Mouse (Mus musculus) midbrain, embryonic 16.5 days (tissue): Measurements from ENCODE around the gene Etv2. TPM values are rescaled to one million over a fixed set of nuclear protein-coding genes. Genes with fewer than 3 reads are reported as not detected.

Experiments
- ATAC-seq: fragments of 200-750 bp; cut with Nextera tagmentation; 2 replicates; pipeline ENCODE4 v1.8.0; 2017; ENCODE audit warnings: moderate TSS enrichment
- H3K27ac ChIP-seq: fragments of 300-500 bp; sonication (generic); 2 replicates; pipeline ENCODE4 v1.5.1; 2014; ENCODE audit warnings: mild to moderate bottlenecking, low read length, mixed read lengths
- H3K27me3 ChIP-seq: fragments of 300-500 bp; sonication (generic); 2 replicates; pipeline ENCODE4 v1.6.1; 2014; ENCODE audit warnings: low read depth, low read length, mixed read lengths; ENCODE audit not compliant: control insufficient read depth, insufficient read depth
- H3K36me3 ChIP-seq: fragments of 300-500 bp; sonication (generic); 2 replicates; pipeline ENCODE4 v1.6.1; 2014; ENCODE audit warnings: mild to moderate bottlenecking, low read length, moderate library complexity, mixed read lengths; ENCODE audit not compliant: control insufficient read depth, insufficient read depth
- H3K4me1 ChIP-seq: fragments of 300-500 bp; sonication (generic); 2 replicates; pipeline ENCODE4 v1.6.1; 2014; ENCODE audit warnings: mild to moderate bottlenecking, low read length, mixed read lengths; ENCODE audit not compliant: control insufficient read depth, insufficient read depth
- H3K4me2 ChIP-seq: fragments of 300-500 bp; sonication (generic); 2 replicates; pipeline ENCODE4 v1.6.1; 2014; ENCODE audit warnings: mild to moderate bottlenecking, low read length, mixed read lengths
- H3K4me3 ChIP-seq: fragments of 300-500 bp; sonication (generic); 2 replicates; pipeline ENCODE4 v1.5.1; 2014; ENCODE audit warnings: low read depth, mild to moderate bottlenecking, low read length, moderate library complexity, mixed read lengths
- H3K9ac ChIP-seq: fragments of 300-500 bp; sonication (generic); 2 replicates; pipeline ENCODE4 v1.6.1; 2014; ENCODE audit warnings: low read depth, low read length, mixed read lengths
- H3K9me3 ChIP-seq: fragments of 300-500 bp; sonication (generic); replicated peaks from 2 replicates; pipeline ENCODE4 v1.6.1; 2014; ENCODE audit warnings: mild to moderate bottlenecking, low read length, mixed read lengths; ENCODE audit not compliant: control insufficient read depth, poor library complexity, severe bottlenecking
- WGBS: fragments of 180-500 bp; shearing (Covaris S2); extraction: QIAGEN DNeasy Blood & Tissue Kit; methylation state at CpG from one replicate; pipeline ENCODE4 v1.1.7; 2014; 5-methylcytosine and 5-hydroxymethylcytosine counted together
- polyA plus RNA-seq: library from polyadenylated mRNA; unstranded; fragments of >200 nt; fragmentation: Nextera tagmentation; extraction: Ambion mirVana; gene quantifications from 2 replicates; pipeline ENCODE4 v1.2.1, GENCODE M21; 2015

Etv2 gene
- polyA plus RNA-seq, 1 experiment from 2014 or later = not detected

- H3K27ac ChIP-seq = no peak overlapping the region
- no peak overlapping the region for H3K9ac ChIP-seq
- ATAC-seq = no peak
- no peak overlapping the region for H3K4me3 ChIP-seq
- WGBS = 88% methylated on average over 3 of the region's 3 CpGs
- H3K4me2 ChIP-seq = no peak overlapping the region
- H3K4me1 ChIP-seq = no peaks in the 10 kb centered on the region
- no peaks in the 10 kb centered on the region for H3K9me3 ChIP-seq
- H3K27me3 ChIP-seq = no peaks in the 10 kb centered on the region
- peaks cover 27% of the 10 kb centered on the region for H3K36me3 ChIP-seq
Measured at GRCm38 (mm10) chr7:30619202-30619601, 16.4 kb downstream of the Etv2 start.

- 95% methylated on average over 9 of the region's 9 CpGs for WGBS
- Histone ChIP-seq H3K36me3 (peaks cover 26% of the 10 kb centered on the region), H3K4me3 (no peak overlapping the region), H3K9ac (no peak overlapping the region), H3K27ac (no peak overlapping the region), H3K9me3 (no peaks in the 10 kb centered on the region), H3K27me3 (no peaks in the 10 kb centered on the region), H3K4me2 (no peak overlapping the region), H3K4me1 (no peaks in the 10 kb centered on the region)
- ATAC-seq = no peak
Measured at GRCm38 (mm10) chr7:30618658-30619057, 17.0 kb downstream of the Etv2 start.

- H3K27ac ChIP-seq = no peak overlapping the region
- no peaks in the 10 kb centered on the region for H3K27me3 ChIP-seq
- no peak; the same call in 1 of the 2 replicates for ATAC-seq
- WGBS = 66% methylated on average over 5 of the region's 5 CpGs
- no peaks in the 10 kb centered on the region for H3K4me1 ChIP-seq
- no peak overlapping the region for H3K9ac ChIP-seq
- no peak overlapping the region for H3K4me3 ChIP-seq
- peaks cover 21% of the 10 kb centered on the region for H3K36me3 ChIP-seq
- no peaks in the 10 kb centered on the region for H3K9me3 ChIP-seq
- no peak overlapping the region for H3K4me2 ChIP-seq
Measured at GRCm38 (mm10) chr7:30615049-30615760, 20.4 kb downstream of the Etv2 start.

GRCm38 (mm10) chr7:30614454-30614853, 21.2 kb downstream of the Etv2 start:
- H3K27me3 ChIP-seq = no peaks in the 10 kb centered on the region
- peaks cover 21% of the 10 kb centered on the region for H3K36me3 ChIP-seq
- H3K9ac ChIP-seq = no peak overlapping the region
- WGBS = 81% methylated on average over 2 of the region's 2 CpGs
- H3K9me3 ChIP-seq = no peaks in the 10 kb centered on the region
- no peak overlapping the region for H3K4me3 ChIP-seq
- H3K4me1 ChIP-seq = no peaks in the 10 kb centered on the region
- no peak for ATAC-seq
- no peak overlapping the region for H3K27ac ChIP-seq
- H3K4me2 ChIP-seq = no peak overlapping the region

GRCm38 (mm10) chr7:30613529-30614112, 22.0 kb downstream of the Etv2 start:
- no peaks in the 10 kb centered on the region for H3K9me3 ChIP-seq
- no peak overlapping the region for H3K4me3 ChIP-seq
- H3K27me3 ChIP-seq = no peaks in the 10 kb centered on the region
- H3K9ac ChIP-seq = no peak overlapping the region
- no peaks in the 10 kb centered on the region for H3K4me1 ChIP-seq
- H3K27ac ChIP-seq = no peak overlapping the region
- H3K36me3 ChIP-seq = peaks cover 13% of the 10 kb centered on the region
- no peak for ATAC-seq
- H3K4me2 ChIP-seq = no peak overlapping the region
- 23% methylated on average over 14 of the region's 14 CpGs for WGBS

GRCm38 (mm10) chr7:30612654-30613402, 22.8 kb downstream of the Etv2 start, which contains the start of gene Upk1a:
TSS of gene Upk1a (minus strand) at chr7:30612847.
- WGBS = 83% methylated on average over 8 of the region's 8 CpGs
- no peaks in the 10 kb centered on the region for H3K27me3 ChIP-seq
- no peaks in the 10 kb centered on the region for H3K4me1 ChIP-seq
- no peak within 1 kb of the TSS for H3K27ac ChIP-seq
- no peak within 1 kb of the TSS for H3K4me2 ChIP-seq
- H3K9me3 ChIP-seq = no peaks in the 10 kb centered on the region
- no peak within 1 kb of the TSS for H3K9ac ChIP-seq
- H3K4me3 ChIP-seq = no peak within 1 kb of the TSS
- no peak for ATAC-seq
- H3K36me3 ChIP-seq = peaks cover 11% of the 10 kb centered on the region

GRCm38 (mm10) chr7:30610043-30610442, 25.6 kb downstream of the Etv2 start:
- Histone ChIP-seq H3K4me2 (no peak overlapping the region), H3K4me1 (no peaks in the 10 kb centered on the region), H3K27me3 (no peaks in the 10 kb centered on the region), H3K27ac (no peak overlapping the region), H3K9me3 (no peaks in the 10 kb centered on the region), H3K36me3 (no peaks in the 10 kb centered on the region), H3K9ac (no peak overlapping the region), H3K4me3 (no peak overlapping the region)
- ATAC-seq = no peak
- 69% methylated on average over 7 of the region's 7 CpGs for WGBS

- Histone ChIP-seq H3K4me1 (no peaks in the 10 kb centered on the region), H3K9me3 (no peaks in the 10 kb centered on the region), H3K27me3 (no peaks in the 10 kb centered on the region), H3K36me3 (no peaks in the 10 kb centered on the region), H3K4me2 (no peak overlapping the region), H3K4me3 (no peak overlapping the region), H3K9ac (no peak overlapping the region), H3K27ac (no peak overlapping the region)
- whole genome bisulfite sequencing = 49% methylated on average over 16 of the region's 16 CpGs
- no peak for ATAC-seq
Measured at GRCm38 (mm10) chr7:30608476-30608875, 27.2 kb downstream of the Etv2 start.
